Comparison of ENCODE assay signal across 7 mouse cellular contexts in genomic region chr12:72069626-72070326, GRCm38 (mm10). TPM values are rescaled to one million over a fixed set of nuclear protein-coding genes. Genes with fewer than 3 reads are reported as not detected.
A peak's percentile ranks its signal among the peaks of the same experiment; 100 is the strongest.
DNase-seq lines count a peak whose midpoint lies in the region; ATAC-seq and TF ChIP-seq lines count a peak whose summit lies in the region.

No protein-coding gene starts in this region.

- WGBS in lung, adult 2 months = 13% methylated on average over 40 of the region's 40 CpGs
- 8% methylated on average over 32 of the region's 40 CpGs for WGBS in embryonic facial prominence, embryonic 14.5 days
- 6% methylated on average over 40 of the region's 40 CpGs for WGBS in intestine, embryonic 14.5 days

- ATAC-seq in embryonic facial prominence, embryonic 14.5 days (ENCODE audit: low read depth) = peak; percentile 46; the same call in 1 of the 2 replicates
- peak; percentile 54 for ATAC-seq in intestine, embryonic 14.5 days (replicated peaks; ENCODE audit: low FRiP score, low TSS enrichment, low read depth)
- ATAC-seq in monocyte, adult 5-6 weeks (replicated peaks; ENCODE audit: insufficient number of reproducible peaks, low FRiP score, low TSS enrichment, poor library complexity, severe bottlenecking) = peak; percentile 33; the same call in 1 of the 2 replicates

- peaks cover 5% of the 10 kb centered on the region for H3K4me1 ChIP-seq in lung, adult 2 months (ENCODE audit: control insufficient read depth, insufficient read depth, low read length)
- H3K4me1 ChIP-seq in embryonic facial prominence, embryonic 14.5 days (ENCODE audit: control insufficient read depth, insufficient read depth, low read length) = peaks cover 4% of the 10 kb centered on the region
- H3K4me1 ChIP-seq in intestine, embryonic 14.5 days (replicated peaks; ENCODE audit: control insufficient read depth, insufficient read depth, low read length) = 0 out of 2 replicates have a peak, but pooled peaks cover 8% of the 10 kb centered on the region

- peak overlapping the region; percentile 64 for H3K4me3 ChIP-seq in lung, adult 2 months (replicated peaks; ENCODE audit: extremely low read depth, low read depth, low read length)
- peak overlapping the region; percentile 72 for H3K4me3 ChIP-seq in embryonic facial prominence, embryonic 14.5 days (ENCODE audit: low read depth, low read length)
- H3K4me3 ChIP-seq in intestine, embryonic 14.5 days (ENCODE audit: low read depth, low read length) = peak overlapping the region; percentile 54

- DNase-seq in lung, adult 2 months = no peak
- no peak for DNase-seq in lung, postnatal 14 days
- DNase-seq in embryonic facial prominence, embryonic 14.5 days (ENCODE audit: low spot score) = no peak
- DNase-seq in intestine, embryonic 14.5 days (ENCODE audit: low spot score) = peak; percentile 66
- DNase-seq in layer of hippocampus, adult 9-10 months (ENCODE audit: low spot score) = no peak
- no peak for DNase-seq in gastrocnemius, postnatal 4 days (ENCODE audit: low spot score in 2 of 2)

- H3K4me2 ChIP-seq in embryonic facial prominence, embryonic 14.5 days (ENCODE audit: low read depth, low read length) = peak overlapping the region; percentile 99
- peak overlapping the region; percentile 97 for H3K4me2 ChIP-seq in intestine, embryonic 14.5 days (ENCODE audit: low read length)

- H3K27ac ChIP-seq in embryonic facial prominence, embryonic 14.5 days (replicated peaks; ENCODE audit: low read depth, low read length) = no peak overlapping the region
- H3K27ac ChIP-seq in intestine, embryonic 14.5 days (ENCODE audit: low read depth) = no peak overlapping the region

- peaks cover 10% of the 10 kb centered on the region; the same call in 1 of the 2 replicates for H3K36me3 ChIP-seq in embryonic facial prominence, embryonic 14.5 days (ENCODE audit: control insufficient read depth, insufficient read depth, low read length)
- no peaks in the 10 kb centered on the region for H3K36me3 ChIP-seq in intestine, embryonic 14.5 days (ENCODE audit: control insufficient read depth, insufficient read depth, low read length)

- peak overlapping the region; percentile 70 for H3K9ac ChIP-seq in embryonic facial prominence, embryonic 14.5 days (ENCODE audit: low read depth, low read length)
- peak overlapping the region; percentile 55 for H3K9ac ChIP-seq in intestine, embryonic 14.5 days (ENCODE audit: low read length)

- no peak for TF ChIP-seq CTCF in lung, adult 2 months (IDR thresholded peaks at IDR 0.05; ENCODE audit: insufficient read depth, low read length)

- peaks cover 27% of the 10 kb centered on the region for H3K27me3 ChIP-seq in embryonic facial prominence, embryonic 14.5 days (replicated peaks; ENCODE audit: control insufficient read depth, insufficient read depth, low read length)
- H3K27me3 ChIP-seq in intestine, embryonic 14.5 days (replicated peaks; ENCODE audit: control insufficient read depth, insufficient read depth, low read length) = peaks cover 11% of the 10 kb centered on the region

- H3K9me3 ChIP-seq in embryonic facial prominence, embryonic 14.5 days (ENCODE audit: control insufficient read depth, low read length) = 0 out of 2 replicates have a peak, but pooled peaks cover 3% of the 10 kb centered on the region
- no peaks in the 10 kb centered on the region for H3K9me3 ChIP-seq in intestine, embryonic 14.5 days (ENCODE audit: control insufficient read depth, low read length)

- no peak for TF ChIP-seq POLR2A in lung, adult 2 months (IDR thresholded peaks at IDR 0.05; ENCODE audit: borderline replicate concordance, extremely low read depth, low read depth, low read length)

RNA-seq across cellular contexts. Expression of gene Gpr135, which starts 1.1 kb away (rescaled TPM):
- 1.4 and 1.9 TPM in 2 replicates for polyA plus RNA-seq in lung, adult 2 months (2012; rRNA removed)
- polyA plus RNA-seq in embryonic facial prominence, embryonic 14.5 days (2014; fragmentation: Nextera tagmentation; extraction: Ambion mirVana) = 1.0 and 1.5 TPM in 2 replicates
- 0.69 and 0.95 TPM in 2 replicates for polyA plus RNA-seq in intestine, embryonic 14.5 days (2014; fragmentation: Nextera tagmentation; extraction: Ambion mirVana)
- not detected in 3 replicates for total RNA-seq in monocyte, adult 5-6 weeks (2017)
- 1 to 10 TPM; 1.1 to 1.3 TPM for total RNA-seq in gastrocnemius, postnatal 4 days (2021)

RNA-seq across cellular contexts. Expression of gene L3hypdh, which starts 15.5 kb away (rescaled TPM):
- polyA plus RNA-seq in lung, adult 2 months (2012; rRNA removed) = 10.5 and 14.0 TPM in 2 replicates
- polyA plus RNA-seq in embryonic facial prominence, embryonic 14.5 days (2014; fragmentation: Nextera tagmentation; extraction: Ambion mirVana) = 18.6 and 21.5 TPM in 2 replicates
- 18.4 and 19.1 TPM in 2 replicates for polyA plus RNA-seq in intestine, embryonic 14.5 days (2014; fragmentation: Nextera tagmentation; extraction: Ambion mirVana)
- not detected in 3 replicates for total RNA-seq in monocyte, adult 5-6 weeks (2017)
- total RNA-seq in gastrocnemius, postnatal 4 days (2021) = 1 to 10 TPM; 6.8 to 9.1 TPM

RNA-seq across cellular contexts. Expression of gene Jkamp, which starts 15.6 kb away (rescaled TPM):
- polyA plus RNA-seq in lung, adult 2 months (2012; rRNA removed) = 56.7 and 81.7 TPM in 2 replicates
- polyA plus RNA-seq in embryonic facial prominence, embryonic 14.5 days (2014; fragmentation: Nextera tagmentation; extraction: Ambion mirVana) = 49.3 and 56.4 TPM in 2 replicates
- polyA plus RNA-seq in intestine, embryonic 14.5 days (2014; fragmentation: Nextera tagmentation; extraction: Ambion mirVana) = 53.2 and 55.2 TPM in 2 replicates
- total RNA-seq in monocyte, adult 5-6 weeks (2017) = 20.2 to 29.0 TPM (median 26.2 TPM) in 3 replicates
- 10 to 100 TPM; 20.8 to 23.1 TPM for total RNA-seq in gastrocnemius, postnatal 4 days (2021)
